ENCODE assay signal across 12 mouse cellular contexts in genomic region chr19:36229315-36229714, GRCm38 (mm10).
"Had no signal": no experiment of that assay in that cellular context is flagged by ENCODE, and none has a peak within 500 bp of the region (broad histone marks: within the 10 kb centered on the region; RNA-seq: fewer than 3 reads in every experiment).

No protein-coding gene starts in this region.

- H3K9ac ChIP-seq: liver, embryonic 15.5 days; midbrain, embryonic 13.5 days; neural tube, embryonic 15.5 days had no signal

- H3K27ac ChIP-seq: limb, embryonic 10.5 days; liver, embryonic 15.5 days; midbrain, embryonic 13.5 days; neural tube, embryonic 15.5 days had no signal

- H3K4me2 ChIP-seq: liver, embryonic 11.5 days; liver, embryonic 15.5 days; midbrain, embryonic 13.5 days; neural tube, embryonic 15.5 days had no signal

- H3K9me3 ChIP-seq: limb, embryonic 10.5 days; liver, embryonic 15.5 days; midbrain, embryonic 13.5 days; neural tube, embryonic 15.5 days had no signal

- H3K36me3 ChIP-seq: limb, embryonic 10.5 days; liver, embryonic 15.5 days; midbrain, embryonic 13.5 days; neural tube, embryonic 15.5 days had no signal

- H3K27me3 ChIP-seq: liver, embryonic 15.5 days; midbrain, embryonic 13.5 days; neural tube, embryonic 15.5 days had no signal

- ATAC-seq: lung, postnatal 0 days; midbrain, embryonic 13.5 days had no signal

- H3K4me1 ChIP-seq: limb, embryonic 10.5 days; liver, embryonic 15.5 days had no signal

- DNase-seq: kidney, postnatal 10 days; lung, adult 2 months; lung, postnatal 36 days; right cerebral cortex, adult 18-20 months; right cerebral cortex, postnatal 25 days had no signal

- H3K4me3 ChIP-seq: limb, embryonic 10.5 days; liver, embryonic 15.5 days; midbrain, embryonic 13.5 days; myocyte; neural tube, embryonic 15.5 days had no signal
